Mouse (Mus musculus) testis, adult 2 months (tissue): ENCODE results near the gene Prps2. TPM values are rescaled to one million over a fixed set of nuclear protein-coding genes. Genes with fewer than 3 reads are reported as not detected.

Source experiments
- H3K27ac ChIP-seq: fragments of 200-500 bp; 2 replicates; pipeline ENCODE4 v1.5.1; 2012; ENCODE audit warnings: low read depth, low read length; ENCODE audit not compliant: control insufficient read depth, insufficient read depth
- H3K27me3 ChIP-seq: fragments of 200-500 bp; 2 replicates; pipeline ENCODE4 v1.6.1; 2012; ENCODE audit warnings: mild to moderate bottlenecking, low read length, moderate library complexity; ENCODE audit not compliant: control insufficient read depth, insufficient read depth
- H3K36me3 ChIP-seq: fragments of 200-500 bp; 2 replicates; pipeline ENCODE4 v1.6.1; 2012; ENCODE audit warnings: mild to moderate bottlenecking, low read length; ENCODE audit not compliant: control insufficient read depth, insufficient read depth
- H3K4me1 ChIP-seq: fragments of 200-500 bp; 2 replicates; pipeline ENCODE4 v1.6.1; 2012; ENCODE audit warnings: low read length; ENCODE audit not compliant: control insufficient read depth, insufficient read depth
- H3K4me3 ChIP-seq: fragments of 200-500 bp; 2 replicates; pipeline ENCODE4 v1.5.1; 2012; ENCODE audit warnings: low read depth, mild to moderate bottlenecking, low read length, moderate library complexity, mixed read lengths; ENCODE audit not compliant: control insufficient read depth
- CTCF ChIP-seq: fragments of 200-500 bp; IDR thresholded peaks from 2 replicates; pipeline ENCODE4 v1.5.1; 2012; ENCODE audit warnings: low read depth, mild to moderate bottlenecking, inconsistent platforms, low read length, moderate library complexity; ENCODE audit not compliant: control insufficient read depth, insufficient read depth, insufficient replicate concordance
- POLR2A ChIP-seq: fragments of 200-500 bp; IDR thresholded peaks from 2 replicates; pipeline ENCODE4 v1.6.1; 2012; ENCODE audit warnings: low read depth, mild to moderate bottlenecking, inconsistent platforms, low read length, moderate library complexity; ENCODE audit not compliant: control insufficient read depth
- polyA plus RNA-seq: library from polyadenylated mRNA; depleted of rRNA; stranded (reverse); fragments of >200 nt; gene quantifications from 2 replicates; pipeline ENCODE4 v1.2.3, GENCODE M21; 2012

Prps2 gene
- polyA plus RNA-seq, 1 experiment, result 3.1 TPM

- Histone ChIP-seq H3K4me1 (no peaks in the 10 kb centered on the region), H3K27me3 (no peaks in the 10 kb centered on the region), H3K4me3 (no peak overlapping the region), H3K27ac (no peak overlapping the region), H3K36me3 (no peaks in the 10 kb centered on the region)
- TF ChIP-seq POLR2A (no peak), CTCF (no peak)
Observed at GRCm38 (mm10) chrX:167359704-167360103, 22.8 kb downstream of the Prps2 start.

- Histone ChIP-seq H3K36me3 (no peaks in the 10 kb centered on the region), H3K4me1 (no peaks in the 10 kb centered on the region), H3K27me3 (no peaks in the 10 kb centered on the region), H3K27ac (no peak overlapping the region), H3K4me3 (no peak overlapping the region)
- no peak for TF ChIP-seq POLR2A
- no peak for TF ChIP-seq CTCF
Observed at GRCm38 (mm10) chrX:167357415-167357814, 25.1 kb downstream of the Prps2 start.

DNA sequence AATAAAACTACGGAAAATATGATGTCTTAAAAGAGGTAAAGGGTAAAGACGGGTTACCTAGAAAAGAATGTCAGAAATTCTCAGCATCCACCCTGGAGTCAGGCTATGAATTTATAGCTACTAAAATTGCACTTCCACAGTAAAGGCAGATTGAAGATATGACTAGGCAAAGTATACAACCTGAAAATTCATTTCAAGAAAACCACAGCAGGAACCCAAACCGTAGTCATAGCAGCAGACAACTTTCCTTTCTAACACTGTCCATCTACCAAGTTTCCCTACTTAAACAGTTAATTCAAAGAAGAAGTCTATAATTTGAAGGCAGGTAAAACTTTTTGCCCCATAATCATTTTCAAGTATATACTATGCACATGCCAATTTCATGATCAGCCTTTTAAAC lies 26.6 kb downstream of the Prps2 start:
- Histone ChIP-seq H3K36me3 (no peaks in the 10 kb centered on the region), H3K27ac (no peak overlapping the region), H3K4me3 (no peak overlapping the region), H3K27me3 (no peaks in the 10 kb centered on the region), H3K4me1 (no peaks in the 10 kb centered on the region)
- TF ChIP-seq CTCF, result no peak
- no peak for TF ChIP-seq POLR2A

GRCm38 (mm10) chrX:167353617-167354016 lies 28.9 kb downstream of the Prps2 start:
- H3K27ac ChIP-seq, result no peak overlapping the region
- TF ChIP-seq POLR2A (no peak), CTCF (no peak)
- no peaks in the 10 kb centered on the region for H3K36me3 ChIP-seq
- no peaks in the 10 kb centered on the region for H3K4me1 ChIP-seq
- no peaks in the 10 kb centered on the region for H3K27me3 ChIP-seq
- no peak overlapping the region for H3K4me3 ChIP-seq

DNA sequence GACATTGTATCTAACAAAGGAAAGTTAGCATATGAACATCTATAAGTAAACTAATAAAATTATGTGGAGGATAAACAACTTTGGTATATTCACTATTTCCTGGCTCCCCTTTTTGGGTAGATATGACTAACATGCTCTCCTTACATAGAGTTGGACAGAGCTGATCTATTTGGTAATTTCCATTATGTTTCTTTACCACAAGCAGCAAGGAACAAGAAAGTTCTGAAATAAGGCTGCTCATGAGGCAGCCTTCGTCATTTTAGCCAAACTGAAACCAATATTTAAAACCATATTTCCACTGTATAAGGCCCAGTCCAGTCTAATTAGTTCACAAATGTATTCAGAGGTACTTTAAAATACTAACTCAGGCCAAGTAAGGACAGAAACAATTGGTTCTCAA lies 36.1 kb downstream of the Prps2 start:
- TF ChIP-seq POLR2A (no peak), CTCF (no peak)
- H3K4me1 ChIP-seq, result no peaks in the 10 kb centered on the region
- H3K4me3 ChIP-seq, result no peak overlapping the region
- H3K27me3 ChIP-seq, result no peaks in the 10 kb centered on the region
- H3K36me3 ChIP-seq, result no peaks in the 10 kb centered on the region
- no peak overlapping the region for H3K27ac ChIP-seq

- Histone ChIP-seq H3K27ac (no peak overlapping the region), H3K4me1 (no peaks in the 10 kb centered on the region), H3K27me3 (no peaks in the 10 kb centered on the region), H3K36me3 (no peaks in the 10 kb centered on the region), H3K4me3 (no peak overlapping the region)
- TF ChIP-seq CTCF, result no peak
- no peak for TF ChIP-seq POLR2A
Observed at GRCm38 (mm10) chrX:167344356-167344755, 38.2 kb downstream of the Prps2 start.

GRCm38 (mm10) chrX:167341811-167342210 lies 40.7 kb downstream of the Prps2 start:
- TF ChIP-seq CTCF (no peak), POLR2A (no peak)
- no peaks in the 10 kb centered on the region for H3K36me3 ChIP-seq
- no peak overlapping the region for H3K4me3 ChIP-seq
- H3K4me1 ChIP-seq, result no peaks in the 10 kb centered on the region
- H3K27ac ChIP-seq, result no peak overlapping the region
- no peaks in the 10 kb centered on the region for H3K27me3 ChIP-seq

- Histone ChIP-seq H3K36me3 (no peaks in the 10 kb centered on the region), H3K27me3 (no peaks in the 10 kb centered on the region), H3K4me3 (no peak overlapping the region), H3K4me1 (no peaks in the 10 kb centered on the region), H3K27ac (no peak overlapping the region)
- TF ChIP-seq POLR2A (no peak), CTCF (no peak)
Observed at GRCm38 (mm10) chrX:167340190-167340589, 42.4 kb downstream of the Prps2 start.
